Mouse (Mus musculus) erythroblast, embryonic 14.5 days (primary cell): Measurements from ENCODE around the gene Arnt.

Source experiments
- GATA1 ChIP-seq: IDR thresholded peaks from 2 replicates; pipeline ENCODE4 v1.6.1; 2012; ENCODE audit warnings: low read length, inconsistent platforms, mixed read lengths
- TAL1 ChIP-seq: IDR thresholded peaks from 3 replicates; pipeline ENCODE4 v1.6.1; 2012; ENCODE audit warnings: low read length, inconsistent platforms, mixed read lengths

DNA sequence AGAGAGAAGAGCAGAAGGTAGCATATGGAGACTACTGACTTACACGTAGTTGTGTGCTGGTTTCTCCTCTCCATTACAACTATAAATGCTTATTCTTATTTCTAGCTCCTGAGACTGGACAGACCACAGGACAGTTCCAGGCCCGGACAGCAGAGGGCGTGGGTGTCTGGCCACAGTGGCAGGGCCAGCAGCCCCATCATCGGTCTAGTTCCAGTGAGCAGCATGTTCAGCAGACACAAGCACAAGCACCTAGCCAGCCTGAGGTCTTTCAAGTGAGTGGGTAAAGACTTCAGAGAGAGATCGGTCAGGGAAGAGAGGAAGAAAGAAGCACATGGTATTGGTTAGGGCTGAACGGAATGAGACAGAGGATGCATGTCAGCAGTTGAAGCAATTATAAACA is 60.2 kb downstream of the Arnt start:
- TF ChIP-seq TAL1 (no peak), GATA1 (no peak)
